Mouse (Mus musculus) limb, embryonic 14.5 days (tissue): ENCODE results near the gene Fbxw7. TPM values are rescaled to one million over a fixed set of nuclear protein-coding genes. Genes with fewer than 3 reads are reported as not detected.

Source experiments
- ATAC-seq: fragments of 200-750 bp; cut with Nextera tagmentation; 2 replicates; pipeline ENCODE4 v1.8.0; 2017; ENCODE audit warnings: low read depth, moderate number of reproducible peaks, moderate TSS enrichment; ENCODE audit not compliant: low FRiP score
- DNase-seq: peaks from one replicate; pipeline ENCODE4 v3.0.0-alpha.2; 2015; ENCODE audit warnings: low spot score
- H3K27ac ChIP-seq: fragments of 300-500 bp; sonication (generic); replicated peaks from 2 replicates; pipeline ENCODE4 v1.5.1; 2014; ENCODE audit warnings: low read depth, mild to moderate bottlenecking, low read length, moderate library complexity, mixed read lengths
- H3K27me3 ChIP-seq: fragments of 300-500 bp; sonication (generic); 2 replicates; pipeline ENCODE4 v1.6.1; 2014; ENCODE audit warnings: low read length, mixed read lengths; ENCODE audit not compliant: control insufficient read depth, insufficient read depth
- H3K36me3 ChIP-seq: fragments of 300-500 bp; sonication (generic); 2 replicates; pipeline ENCODE4 v1.6.1; 2014; ENCODE audit warnings: mild to moderate bottlenecking, low read length, moderate library complexity, mixed read lengths; ENCODE audit not compliant: control insufficient read depth, insufficient read depth
- H3K4me1 ChIP-seq: fragments of 300-500 bp; sonication (generic); 2 replicates; pipeline ENCODE4 v1.6.1; 2014; ENCODE audit warnings: antibody characterized with exemption, low read length, mixed read lengths; ENCODE audit not compliant: control insufficient read depth, insufficient read depth
- H3K4me2 ChIP-seq: fragments of 300-500 bp; sonication (generic); replicated peaks from 2 replicates; pipeline ENCODE4 v1.6.1; 2014; ENCODE audit warnings: low read depth, mild to moderate bottlenecking, low read length, moderate library complexity; ENCODE audit not compliant: severe bottlenecking
- H3K4me3 ChIP-seq: fragments of 300-500 bp; sonication (generic); replicated peaks from 2 replicates; pipeline ENCODE4 v1.5.1; 2014; ENCODE audit warnings: low read length
- H3K9ac ChIP-seq: fragments of 300-500 bp; sonication (generic); 2 replicates; pipeline ENCODE4 v1.6.1; 2014; ENCODE audit warnings: mild to moderate bottlenecking, low read depth, low read length, moderate library complexity; ENCODE audit not compliant: severe bottlenecking
- H3K9me3 ChIP-seq: fragments of 300-500 bp; sonication (generic); 2 replicates; pipeline ENCODE4 v1.6.1; 2016; ENCODE audit warnings: low read length; ENCODE audit not compliant: control insufficient read depth
- POLR2A ChIP-seq: fragments of 200-500 bp; IDR thresholded peaks from 2 replicates; pipeline ENCODE4 v1.8.0; 2012; ENCODE audit warnings: inconsistent platforms, mild to moderate bottlenecking, moderate library complexity, borderline replicate concordance; ENCODE audit not compliant: insufficient read depth, insufficient read length; ENCODE audit errors: extremely low read depth
- WGBS: fragments of 180-500 bp; shearing (Covaris S2); extraction: QIAGEN DNeasy Blood & Tissue Kit; methylation state at CpG from one replicate; pipeline ENCODE4 v1.1.7; 2014; 5-methylcytosine and 5-hydroxymethylcytosine counted together
- polyA plus RNA-seq, 2 experiments: library from polyadenylated mRNA; depleted of rRNA in 1 of 2; stranded (reverse) in 1 of 2; unstranded in 1 of 2; fragments of >200 nt; fragmentation: Nextera tagmentation in 1 of 2; extraction: Ambion mirVana in 1 of 2; gene quantifications; 2 replicates each; pipeline versions ENCODE4 v1.2.1 to v1.2.3; 2012 to 2014

The Fbxw7 gene
- polyA plus RNA-seq, 2 experiments = 10.6 to 13.4 TPM

GRCm38 (mm10) chr3:84813436-84814156 lies 1.5 kb upstream of the Fbxw7 start:
- peak overlapping the region; percentile 77 for H3K9ac ChIP-seq
- peaks cover 13% of the 10 kb centered on the region for H3K4me1 ChIP-seq
- ATAC-seq (no peak), DNase-seq (peak; percentile 18)
- TF ChIP-seq POLR2A = no peak
- under 1% methylated on average over 29 of the region's 29 CpGs for WGBS
- H3K4me3 ChIP-seq = peak overlapping the region; percentile 94
- H3K4me2 ChIP-seq = peak overlapping the region; percentile 89
- H3K9me3 ChIP-seq = no peaks in the 10 kb centered on the region
- peak overlapping the region; percentile 79 for H3K27ac ChIP-seq
- no peaks in the 10 kb centered on the region for H3K27me3 ChIP-seq
- H3K36me3 ChIP-seq = no peaks in the 10 kb centered on the region

GRCm38 (mm10) chr3:84814157-84814761 lies 809 bp upstream of the Fbxw7 start:
- H3K9me3 ChIP-seq = no peaks in the 10 kb centered on the region
- peaks cover 13% of the 10 kb centered on the region for H3K4me1 ChIP-seq
- peak; percentile 98 for ATAC-seq
- 1% methylated on average over 42 of the region's 60 CpGs for WGBS
- H3K4me2 ChIP-seq = peak overlapping the region; percentile 99
- peak overlapping the region; percentile 93 for H3K27ac ChIP-seq
- H3K27me3 ChIP-seq = no peaks in the 10 kb centered on the region
- H3K9ac ChIP-seq = peak overlapping the region; percentile 82
- peak overlapping the region; percentile 94 for H3K4me3 ChIP-seq
- TF ChIP-seq POLR2A = 0 out of 2 replicates have a peak, but pooled peaks have one; percentile 16
- H3K36me3 ChIP-seq = no peaks in the 10 kb centered on the region
- DNase-seq = peak; percentile 99

- H3K36me3 ChIP-seq = no peaks in the 10 kb centered on the region
- no peaks in the 10 kb centered on the region for H3K9me3 ChIP-seq
- DNase-seq (peak; percentile 5), ATAC-seq (no peak)
- no peak for TF ChIP-seq POLR2A
- WGBS = 1% methylated on average over 29 of the region's 29 CpGs
- H3K4me3 ChIP-seq = peak overlapping the region; percentile 94
- H3K27me3 ChIP-seq = no peaks in the 10 kb centered on the region
- peak overlapping the region; percentile 99 for H3K4me2 ChIP-seq
- H3K4me1 ChIP-seq = peaks cover 13% of the 10 kb centered on the region
- H3K9ac ChIP-seq = peak overlapping the region; percentile 82
- peak overlapping the region; percentile 93; the same call in 1 of the 2 replicates for H3K27ac ChIP-seq
These were observed 393 bp downstream of the Fbxw7 start for GRCm38 (mm10) chr3:84815461-84815860.

GRCm38 (mm10) chr3:84816951-84817350 lies 1.9 kb downstream of the Fbxw7 start:
- DNase-seq (no peak), ATAC-seq (no peak)
- no peak overlapping the region for H3K9ac ChIP-seq

GRCm38 (mm10) chr3:84820654-84821201 lies 5.7 kb downstream of the Fbxw7 start:
- H3K9me3 ChIP-seq = no peaks in the 10 kb centered on the region
- H3K27me3 ChIP-seq = no peaks in the 10 kb centered on the region
- DNase-seq = no peak
- no peak overlapping the region for H3K9ac ChIP-seq
- 68% methylated on average over 2 of the region's 2 CpGs for WGBS
- no peak overlapping the region for H3K4me3 ChIP-seq
- peaks cover 10% of the 10 kb centered on the region for H3K4me1 ChIP-seq
- H3K4me2 ChIP-seq = no peak overlapping the region
- H3K36me3 ChIP-seq = no peaks in the 10 kb centered on the region
- H3K27ac ChIP-seq = no peak overlapping the region
- no peak for ATAC-seq
- TF ChIP-seq POLR2A = no peak

More at GRCm38 (mm10) chr3:84816951-84817350, 1.9 kb downstream of the Fbxw7 start:
- no peak overlapping the region for H3K4me3 ChIP-seq
- H3K9me3 ChIP-seq = no peaks in the 10 kb centered on the region
- WGBS = 59% methylated on average over 1 of the region's 1 CpGs
- no peak overlapping the region for H3K27ac ChIP-seq
- peaks cover 15% of the 10 kb centered on the region for H3K4me1 ChIP-seq
- no peaks in the 10 kb centered on the region for H3K36me3 ChIP-seq
- TF ChIP-seq POLR2A = no peak
- H3K27me3 ChIP-seq = no peaks in the 10 kb centered on the region
- no peak overlapping the region for H3K4me2 ChIP-seq
